Mouse (Mus musculus): ENCODE measurements around the gene Cabcoco1.

Gene Cabcoco1

DNA sequence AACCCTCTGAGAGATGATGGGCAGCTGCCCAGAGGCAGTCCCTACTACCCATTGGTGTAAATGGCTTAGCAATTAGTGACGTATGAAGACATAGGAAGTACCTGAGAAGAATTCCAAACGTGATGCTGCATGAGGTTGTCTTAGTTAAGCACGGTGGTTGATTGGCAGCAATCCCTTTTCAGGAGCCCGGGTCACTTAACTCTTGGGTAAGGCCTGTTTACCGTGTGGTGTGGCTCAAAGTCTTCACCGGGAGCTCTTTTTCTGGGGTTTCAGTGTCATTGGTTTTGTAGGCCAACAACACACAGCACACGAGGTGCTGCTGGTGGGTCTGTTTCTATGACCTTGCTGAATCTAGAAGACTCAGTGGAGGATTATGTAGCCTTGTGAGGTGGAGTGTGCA lies 105.9 kb downstream of the Cabcoco1 start:
- no peak for DNase-seq (ENCODE audit: low spot score)

DNA sequence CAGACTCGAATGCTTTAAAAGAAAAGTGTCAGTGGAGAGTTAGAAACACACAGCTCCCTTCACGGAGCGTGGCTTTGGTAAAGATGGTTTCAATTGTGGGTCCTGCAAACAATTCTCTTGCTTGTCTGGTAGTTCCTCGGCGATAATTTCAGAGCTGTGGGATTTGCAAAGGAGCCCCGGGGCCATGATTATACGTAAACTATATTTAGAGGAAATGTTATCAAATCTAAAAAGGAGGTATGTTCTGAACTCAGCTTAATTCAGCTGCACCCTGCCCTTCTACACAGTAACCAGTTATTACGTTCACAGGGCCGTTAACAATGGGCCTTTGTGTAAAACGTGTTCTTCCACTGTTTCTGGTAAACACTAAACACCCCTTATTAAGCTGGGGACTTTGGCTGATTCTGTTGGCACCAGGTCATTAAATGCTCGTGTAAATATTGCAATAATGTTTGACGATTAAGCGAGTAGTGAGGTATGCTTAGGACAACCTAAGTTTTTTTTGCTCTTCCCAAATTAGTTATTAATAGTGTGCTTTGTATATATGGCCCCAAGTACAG lies 106.6 kb downstream of the Cabcoco1 start:
- DNase-seq (ENCODE audit: low spot score), result no peak

- no peak for DNase-seq (ENCODE audit: low spot score)
Observed at GRCm38 (mm10) chr10:68434045-68434639, 107.6 kb downstream of the Cabcoco1 start.

GRCm38 (mm10) chr10:68431346-68431745 lies 110.3 kb downstream of the Cabcoco1 start:
- DNase-seq (ENCODE audit: low spot score), result no peak

GRCm38 (mm10) chr10:68430929-68431328 lies 110.8 kb downstream of the Cabcoco1 start:
- DNase-seq (ENCODE audit: low spot score), result no peak

DNA sequence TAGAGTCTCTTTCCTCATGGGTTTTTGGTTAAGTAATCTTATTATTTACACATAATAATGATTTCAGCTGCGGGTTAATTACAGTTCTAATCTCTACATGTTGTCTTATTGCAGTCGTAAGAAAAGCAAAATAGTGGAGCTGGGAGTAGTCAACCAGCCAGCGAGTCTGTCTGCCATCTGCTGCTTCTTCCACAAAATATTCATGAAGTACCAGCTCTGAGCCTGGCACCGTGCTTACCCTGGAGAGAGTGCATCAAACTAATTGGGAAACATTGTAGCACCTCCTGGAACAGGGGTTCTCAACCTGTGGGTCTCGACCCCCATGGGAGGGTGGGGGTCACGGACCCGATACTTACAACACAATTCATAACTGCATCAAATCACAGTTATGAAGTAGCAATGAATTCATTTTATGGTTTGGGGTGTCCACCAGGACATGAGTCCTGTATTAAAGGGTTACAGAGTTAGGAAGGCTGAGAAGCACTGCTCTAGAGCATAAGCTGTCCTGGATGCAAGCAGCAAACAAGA lies 121.2 kb downstream of the Cabcoco1 start:
- DNase-seq (ENCODE audit: low spot score), result no peak

DNA sequence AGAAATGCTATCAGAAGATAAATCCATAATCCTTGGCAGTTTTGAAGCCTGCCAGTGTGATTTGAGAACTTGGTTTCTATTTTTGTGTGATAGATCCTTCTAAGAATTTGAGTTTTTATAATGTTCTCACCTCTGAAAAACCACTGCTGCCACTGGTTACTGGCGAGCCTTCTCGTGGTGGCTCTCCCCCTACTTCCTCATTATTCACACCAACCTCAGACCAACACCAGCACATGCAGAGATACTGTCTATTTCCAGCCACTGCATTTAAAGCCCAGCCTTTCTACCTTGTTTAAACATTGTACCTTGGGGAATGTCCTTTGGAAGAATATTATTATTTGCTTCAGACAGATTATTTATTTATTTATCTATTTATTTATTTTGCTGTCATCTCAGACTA lies 121.8 kb downstream of the Cabcoco1 start:
- DNase-seq (ENCODE audit: low spot score), result no peak

DNA sequence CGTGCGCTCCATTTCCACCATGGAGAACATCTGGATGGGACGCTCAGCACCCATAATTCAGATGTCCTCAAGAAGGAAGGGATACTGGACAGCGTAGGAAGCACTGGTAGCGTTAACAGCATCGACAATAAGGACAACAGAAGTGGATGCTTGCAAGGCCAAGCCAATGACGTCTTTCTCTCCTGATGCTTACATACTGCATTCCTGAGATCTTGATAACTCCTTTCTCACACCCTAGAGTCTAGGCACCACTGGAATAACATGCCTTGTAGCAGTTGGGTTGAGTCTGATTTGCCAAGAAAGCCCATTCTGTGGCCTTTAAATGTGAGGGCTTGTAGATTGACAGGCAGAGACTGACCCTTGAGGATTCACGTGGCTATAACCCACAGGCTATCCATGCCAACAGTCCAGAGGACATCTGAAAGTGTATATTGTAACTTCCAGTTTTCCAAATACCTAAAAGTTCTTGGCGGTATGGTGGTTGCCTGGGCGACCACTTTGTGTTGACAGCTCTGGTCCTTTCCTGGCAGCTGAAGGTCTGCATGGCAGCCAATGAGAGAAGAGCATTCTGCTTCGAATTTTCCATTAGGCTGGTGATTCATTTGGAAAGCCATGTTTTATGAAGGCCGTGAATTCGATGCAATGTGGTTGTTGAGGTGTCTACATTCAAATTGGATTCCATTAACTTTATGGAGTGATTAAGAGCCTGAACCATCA lies 124.5 kb downstream of the Cabcoco1 start:
- DNase-seq (ENCODE audit: low spot score), result no peak

DNA sequence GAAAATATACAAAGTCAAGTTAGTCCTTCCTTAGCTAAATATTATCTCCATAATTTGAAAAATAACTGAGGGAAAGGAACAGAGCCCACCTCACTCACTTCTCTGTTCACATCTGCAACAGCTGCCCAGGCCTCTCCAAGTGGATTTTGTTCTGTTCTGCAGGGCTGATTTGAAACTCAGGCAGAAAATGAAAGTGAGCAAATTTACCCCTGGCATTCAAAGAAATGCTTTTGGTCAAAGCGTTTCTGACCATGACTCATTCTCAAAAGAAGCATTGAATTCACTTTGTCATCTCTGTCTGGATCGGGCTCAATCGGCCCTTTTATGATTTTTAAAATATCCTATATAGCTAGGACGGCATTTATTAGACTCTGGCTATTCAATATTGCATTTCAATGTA lies 135.8 kb downstream of the Cabcoco1 start:
- DNase-seq (ENCODE audit: low spot score), result no peak

- DNase-seq (ENCODE audit: low spot score), result no peak
Observed at GRCm38 (mm10) chr10:68396786-68397185, 144.9 kb downstream of the Cabcoco1 start.

GRCm38 (mm10) chr10:68396083-68396482 lies 145.6 kb downstream of the Cabcoco1 start:
- DNase-seq (ENCODE audit: low spot score), result no peak

DNA sequence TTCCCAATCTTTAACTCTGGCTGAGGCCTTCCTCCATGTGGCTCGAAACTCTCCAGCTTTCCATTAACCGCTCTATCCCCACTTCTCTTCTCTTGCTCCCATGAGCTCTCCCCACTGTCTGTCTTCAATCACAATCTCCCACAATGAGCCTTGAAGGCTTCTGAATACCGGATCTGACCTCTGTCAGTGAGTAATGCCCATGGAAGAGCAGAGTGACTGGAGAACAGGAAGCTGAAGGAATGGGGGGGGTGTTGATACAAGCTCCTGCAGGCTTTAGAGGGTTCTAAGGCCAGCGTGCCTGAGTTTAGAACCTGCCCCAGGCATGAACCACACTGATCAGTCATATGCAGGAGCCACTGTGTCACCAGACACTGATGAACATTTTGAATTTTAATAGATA lies 150.1 kb downstream of the Cabcoco1 start:
- no peak for DNase-seq (ENCODE audit: low spot score)

DNA sequence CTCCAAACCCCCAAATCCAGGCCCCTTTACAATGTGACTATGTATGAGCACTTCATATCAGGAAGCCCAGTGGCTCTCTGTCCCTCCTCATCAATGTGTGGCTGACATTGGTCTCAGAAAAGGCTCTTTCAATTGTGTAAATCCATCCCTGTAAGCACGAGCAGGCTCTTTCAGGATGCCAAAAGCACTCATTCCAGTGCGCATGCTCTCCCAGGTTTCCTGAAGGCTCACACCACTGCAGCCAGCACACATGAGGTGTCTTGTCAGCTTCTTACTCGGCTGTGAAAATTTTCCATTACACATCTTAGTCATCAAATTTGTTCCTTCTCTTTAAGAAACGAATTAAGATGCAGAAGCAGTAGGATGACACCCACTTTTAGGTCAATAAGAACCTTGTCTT lies 152.9 kb downstream of the Cabcoco1 start:
- no peak for DNase-seq (ENCODE audit: low spot score)

GRCm38 (mm10) chr10:68388138-68388537 lies 153.6 kb downstream of the Cabcoco1 start:
- DNase-seq (ENCODE audit: low spot score), result no peak
